Comparison of ENCODE assay signal across 27 mouse cellular contexts in the genomic region with DNA sequence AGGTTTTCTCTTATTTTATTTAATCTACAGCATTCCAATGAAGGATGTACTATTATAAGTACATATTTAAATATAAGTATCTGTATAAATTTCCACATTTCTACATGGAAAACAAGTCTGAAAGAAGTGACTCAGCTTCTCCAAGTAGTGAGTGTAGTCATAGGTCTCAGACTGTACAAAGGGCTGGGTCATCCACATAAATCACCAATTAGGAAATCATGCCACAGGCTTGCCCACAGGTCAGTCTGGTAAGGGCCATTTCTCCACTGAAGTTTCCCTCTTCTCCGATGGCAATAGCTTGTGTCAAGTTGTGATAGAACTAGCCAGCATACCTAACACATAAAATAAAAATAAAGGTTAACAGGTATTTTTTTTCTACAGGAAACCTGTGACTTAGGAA. TPM values are rescaled to one million over a fixed set of nuclear protein-coding genes. Genes with fewer than 3 reads are reported as not detected.
"Had no signal": no experiment of that assay in that cellular context is flagged by ENCODE, and none has a peak within 500 bp of the region (broad histone marks: within the 10 kb centered on the region; RNA-seq: fewer than 3 reads in every experiment).

No protein-coding gene starts in this region.

- H3K9me3 ChIP-seq: kidney, embryonic 15.5 days; limb, embryonic 10.5 days; limb, embryonic 13.5 days; liver, embryonic 12.5 days; liver, embryonic 15.5 days; lung, embryonic 15.5 days; neural tube, embryonic 12.5 days; neural tube, embryonic 15.5 days had no signal

- DNase-seq: kidney, postnatal 10 days; kidney, postnatal 36 days; liver; lung, adult 18-20 months; lung, postnatal 10 days; lung, postnatal 36 days; midbrain, embryonic 14.5 days; thymus, adult 2 months; thymus, postnatal 25 days had no signal

- H3K36me3 ChIP-seq: kidney, embryonic 15.5 days; limb, embryonic 10.5 days; limb, embryonic 13.5 days; liver, embryonic 12.5 days; liver, embryonic 15.5 days; lung, embryonic 15.5 days; neural tube, embryonic 12.5 days; neural tube, embryonic 15.5 days had no signal

- H3K27ac ChIP-seq: kidney, embryonic 15.5 days; limb, embryonic 10.5 days; limb, embryonic 13.5 days; liver, embryonic 12.5 days; liver, embryonic 15.5 days; lung, embryonic 15.5 days; neural tube, embryonic 12.5 days; neural tube, embryonic 15.5 days; stomach, postnatal 0 days had no signal

- ATAC-seq: liver, embryonic 12.5 days had no signal

- H3K4me1 ChIP-seq: limb, embryonic 10.5 days; limb, embryonic 13.5 days; liver, embryonic 12.5 days; liver, embryonic 15.5 days; neural tube, embryonic 12.5 days; neural tube, embryonic 15.5 days had no signal

- H3K4me3 ChIP-seq: kidney, embryonic 15.5 days; limb, embryonic 10.5 days; limb, embryonic 13.5 days; liver, embryonic 12.5 days; liver, embryonic 15.5 days; lung, embryonic 15.5 days; neural tube, embryonic 12.5 days; neural tube, embryonic 15.5 days had no signal

- H3K4me2 ChIP-seq: kidney, embryonic 15.5 days; limb, embryonic 13.5 days; liver, embryonic 12.5 days; liver, embryonic 15.5 days; lung, embryonic 15.5 days; midbrain, embryonic 11.5 days; neural tube, embryonic 12.5 days; neural tube, embryonic 15.5 days had no signal

- H3K9ac ChIP-seq: kidney, embryonic 15.5 days; limb, embryonic 13.5 days; liver, embryonic 12.5 days; liver, embryonic 15.5 days; lung, embryonic 15.5 days; neural tube, embryonic 12.5 days; neural tube, embryonic 15.5 days had no signal

- H3K27me3 ChIP-seq: kidney, embryonic 15.5 days; limb, embryonic 13.5 days; liver, embryonic 12.5 days; liver, embryonic 15.5 days; lung, embryonic 15.5 days; neural tube, embryonic 12.5 days; neural tube, embryonic 15.5 days had no signal

RNA-seq across cellular contexts. Expression of gene Nmu, which starts 56.3 kb away (rescaled TPM):
- total RNA-seq: layer of hippocampus, adult 8-10 months; layer of hippocampus, postnatal 10 days; left cerebral cortex, adult 8-10 months; left cerebral cortex, postnatal 14 days; megakaryocyte-erythroid progenitor cell, adult 5-6 weeks; midbrain, postnatal 0 days had no signal
- polyA plus RNA-seq: kidney, embryonic 15.5 days; liver, embryonic 12.5 days; liver, embryonic 15.5 days; midbrain, embryonic 14.5 days; stomach, embryonic 14.5 days; thymus, adult 2 months; urinary bladder, adult 2 months had no signal
